Mouse (Mus musculus) intestine, embryonic 16.5 days (tissue): ENCODE results near the gene Armh1. TPM values are rescaled to one million over a fixed set of nuclear protein-coding genes. Genes with fewer than 3 reads are reported as not detected.

Experiments
- ATAC-seq: fragments of 200-750 bp; cut with Nextera tagmentation; 2 replicates; pipeline ENCODE4 v1.8.0; 2017; ENCODE audit warnings: moderate TSS enrichment, moderate library complexity
- H3K27ac ChIP-seq: fragments of 300-500 bp; sonication (generic); 2 replicates; pipeline ENCODE4 v1.5.1; 2014; ENCODE audit warnings: mild to moderate bottlenecking, low read length
- H3K27me3 ChIP-seq: fragments of 300-500 bp; sonication (generic); replicated peaks from 2 replicates; pipeline ENCODE4 v1.6.1; 2014; ENCODE audit warnings: low read length, control low read depth, mixed read lengths; ENCODE audit not compliant: control insufficient read depth, insufficient read depth
- H3K36me3 ChIP-seq: fragments of 300-500 bp; sonication (generic); 2 replicates; pipeline ENCODE4 v1.6.1; 2014; ENCODE audit warnings: low read length, control low read depth; ENCODE audit not compliant: control insufficient read depth, insufficient read depth
- H3K4me1 ChIP-seq: fragments of 300-500 bp; sonication (generic); 2 replicates; pipeline ENCODE4 v1.6.1; 2014; ENCODE audit warnings: low read length, control low read depth, mixed read lengths; ENCODE audit not compliant: control insufficient read depth, insufficient read depth
- H3K4me2 ChIP-seq: fragments of 300-500 bp; sonication (generic); 2 replicates; pipeline ENCODE4 v1.6.1; 2014; ENCODE audit warnings: low read depth, low read length, control low read depth
- H3K4me3 ChIP-seq: fragments of 300-500 bp; sonication (generic); 2 replicates; pipeline ENCODE4 v1.5.1; 2014; ENCODE audit warnings: mild to moderate bottlenecking, low read length
- H3K9ac ChIP-seq: fragments of 300-500 bp; sonication (generic); 2 replicates; pipeline ENCODE4 v1.6.1; 2014; ENCODE audit warnings: low read depth, low read length
- H3K9me3 ChIP-seq: fragments of 300-500 bp; sonication (generic); 2 replicates; pipeline ENCODE4 v1.6.1; 2016; ENCODE audit warnings: low read length, control low read depth; ENCODE audit not compliant: control insufficient read depth
- WGBS: fragments of 180-500 bp; shearing (Covaris S2); extraction: QIAGEN DNeasy Blood & Tissue Kit; methylation state at CpG from one replicate; pipeline ENCODE4 v1.1.7; 2014; 5-methylcytosine and 5-hydroxymethylcytosine counted together
- polyA plus RNA-seq: library from polyadenylated mRNA; unstranded; fragments of >200 nt; fragmentation: Nextera tagmentation; extraction: Ambion mirVana; gene quantifications from 2 replicates; pipeline ENCODE4 v1.2.1, GENCODE M21; 2015

The Armh1 gene
- polyA plus RNA-seq, 1 experiment from 2014 or later = 0.40 TPM

DNA sequence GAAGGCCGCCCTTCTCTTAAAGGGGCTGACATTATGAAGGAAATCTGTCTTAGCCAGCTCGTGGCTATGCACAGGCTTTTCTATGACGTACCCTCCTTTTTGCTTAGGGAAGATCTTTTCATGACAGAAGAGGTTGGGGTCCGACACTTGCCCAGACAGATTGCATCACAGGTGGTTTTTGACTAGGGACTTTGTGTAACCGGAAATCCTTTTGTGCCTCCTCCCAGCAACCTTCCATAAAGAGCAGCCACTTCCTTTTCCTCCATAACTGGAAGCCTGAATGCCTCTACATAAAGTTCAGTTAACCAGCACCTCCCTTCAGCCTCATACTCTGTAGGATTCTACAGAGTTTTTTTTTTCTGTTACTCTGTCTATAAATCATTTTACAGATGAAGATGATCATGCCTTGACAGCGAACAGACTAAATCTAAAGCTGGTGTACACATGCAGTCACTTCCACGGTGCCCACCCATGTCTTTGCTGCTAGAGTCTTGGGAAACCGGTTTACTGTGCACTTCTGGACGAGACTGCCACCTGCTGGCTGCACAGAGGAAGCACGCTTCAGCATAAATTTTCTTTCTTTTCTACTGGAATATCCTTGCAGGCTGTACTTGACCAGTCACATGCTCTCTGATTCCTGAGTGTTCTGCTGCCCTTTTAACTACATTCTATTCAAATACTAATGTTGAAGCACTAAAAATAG is 33.3 kb downstream of the Armh1 start:
- H3K4me3 ChIP-seq = no peak overlapping the region
- H3K27me3 ChIP-seq = no peaks in the 10 kb centered on the region
- H3K4me1 ChIP-seq = no peaks in the 10 kb centered on the region
- no peak overlapping the region for H3K27ac ChIP-seq
- no peaks in the 10 kb centered on the region for H3K9me3 ChIP-seq
- no peak overlapping the region for H3K4me2 ChIP-seq
- WGBS = 36% methylated on average over 10 of the region's 10 CpGs
- no peak overlapping the region for H3K9ac ChIP-seq
- ATAC-seq = peak; percentile 60; the same call in 1 of the 2 replicates
- no peaks in the 10 kb centered on the region for H3K36me3 ChIP-seq

GRCm38 (mm10) chr4:117217029-117217428 is 34.9 kb downstream of the Armh1 start:
- H3K4me2 ChIP-seq = no peak overlapping the region
- no peaks in the 10 kb centered on the region for H3K9me3 ChIP-seq
- no peak overlapping the region for H3K27ac ChIP-seq
- H3K9ac ChIP-seq = no peak overlapping the region
- no peaks in the 10 kb centered on the region for H3K36me3 ChIP-seq
- WGBS = 48% methylated on average over 5 of the region's 5 CpGs
- ATAC-seq = no peak
- H3K27me3 ChIP-seq = no peaks in the 10 kb centered on the region
- H3K4me3 ChIP-seq = no peak overlapping the region
- no peaks in the 10 kb centered on the region for H3K4me1 ChIP-seq

- Histone ChIP-seq H3K9me3 (no peaks in the 10 kb centered on the region), H3K9ac (no peak overlapping the region), H3K36me3 (no peaks in the 10 kb centered on the region), H3K27ac (no peak overlapping the region), H3K4me3 (no peak overlapping the region), H3K4me1 (no peaks in the 10 kb centered on the region), H3K27me3 (no peaks in the 10 kb centered on the region), H3K4me2 (no peak overlapping the region)
- WGBS = 88% methylated on average over 6 of the region's 6 CpGs
- ATAC-seq = no peak
These were observed 37.7 kb downstream of the Armh1 start for GRCm38 (mm10) chr4:117214250-117214649.

- ATAC-seq = peak; percentile 84
- H3K4me1 ChIP-seq = no peaks in the 10 kb centered on the region
- no peak overlapping the region for H3K27ac ChIP-seq
- H3K4me3 ChIP-seq = no peak overlapping the region
- no peaks in the 10 kb centered on the region for H3K9me3 ChIP-seq
- H3K4me2 ChIP-seq = no peak overlapping the region
- H3K27me3 ChIP-seq = no peaks in the 10 kb centered on the region
- WGBS = 7% methylated on average over 20 of the region's 20 CpGs
- H3K9ac ChIP-seq = no peak overlapping the region
- H3K36me3 ChIP-seq = no peaks in the 10 kb centered on the region
These were observed 41.5 kb downstream of the Armh1 start for GRCm38 (mm10) chr4:117210147-117211074.

DNA sequence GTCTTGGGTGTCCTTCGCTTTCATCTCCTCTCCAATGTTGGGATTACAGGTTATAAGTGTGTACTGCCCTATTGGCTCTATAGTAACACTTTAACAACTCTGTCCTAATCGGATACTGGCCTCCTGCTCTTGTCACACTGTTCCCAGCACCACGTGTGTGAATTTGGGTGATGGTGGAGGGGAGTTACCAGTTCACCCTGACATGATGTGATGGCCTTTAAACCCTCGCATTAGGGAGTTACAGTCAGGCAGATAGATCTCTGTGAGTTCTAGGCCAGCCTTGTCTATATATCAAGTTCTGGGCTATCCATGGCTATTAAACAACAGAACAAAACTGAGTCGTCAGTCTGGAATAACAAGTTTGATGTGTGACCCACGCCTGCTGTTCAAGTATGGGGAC is 42.3 kb downstream of the Armh1 start:
- no peaks in the 10 kb centered on the region for H3K9me3 ChIP-seq
- WGBS = 80% methylated on average over 6 of the region's 6 CpGs
- ATAC-seq = no peak

DNA sequence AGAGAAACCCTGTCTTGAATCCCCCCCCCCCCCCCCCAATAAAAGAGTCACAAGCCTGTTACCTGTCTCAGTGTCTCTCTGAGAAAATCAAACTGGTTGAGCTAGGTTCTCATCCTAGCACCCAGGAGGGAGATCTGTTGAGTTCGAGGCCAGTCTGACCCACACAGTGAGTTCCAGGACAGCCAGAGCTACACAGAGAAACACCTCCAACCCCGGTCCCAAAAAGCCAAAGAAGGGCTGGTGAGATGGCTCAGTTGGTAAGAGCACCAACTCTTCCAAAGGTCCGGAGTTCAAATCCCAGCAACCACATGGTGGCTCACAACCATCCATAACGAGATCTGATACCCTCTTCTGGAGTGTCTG is 49.0 kb downstream of the Armh1 start:
- H3K4me1 ChIP-seq = no peaks in the 10 kb centered on the region
- peak overlapping the region; percentile 60; the same call in 1 of the 2 replicates for H3K4me2 ChIP-seq
- H3K27ac ChIP-seq = peak overlapping the region; percentile 71
- H3K36me3 ChIP-seq = no peaks in the 10 kb centered on the region
- no peak overlapping the region for H3K4me3 ChIP-seq
- H3K27me3 ChIP-seq = no peaks in the 10 kb centered on the region
- no peaks in the 10 kb centered on the region for H3K9me3 ChIP-seq
- no peak; the same call in 1 of the 2 replicates for ATAC-seq
- 0 out of 2 replicates have a peak overlapping the region, but pooled peaks have one; percentile 62 for H3K9ac ChIP-seq
- WGBS = 61% methylated on average over 4 of the region's 4 CpGs

More for the DNA sequence above, 42.3 kb downstream of the Armh1 start:
- Histone ChIP-seq H3K9ac (no peak overlapping the region), H3K27ac (no peak overlapping the region), H3K4me2 (no peak overlapping the region), H3K4me3 (no peak overlapping the region), H3K36me3 (no peaks in the 10 kb centered on the region), H3K4me1 (no peaks in the 10 kb centered on the region), H3K27me3 (no peaks in the 10 kb centered on the region)

- 1% methylated on average over 25 of the region's 25 CpGs for WGBS
- Histone ChIP-seq H3K4me1 (no peaks in the 10 kb centered on the region), H3K27me3 (no peaks in the 10 kb centered on the region), H3K36me3 (no peaks in the 10 kb centered on the region), H3K9ac (peak overlapping the region; percentile 62), H3K27ac (peak overlapping the region; percentile 71), H3K4me3 (peak overlapping the region; percentile 36), H3K4me2 (peak overlapping the region; percentile 60), H3K9me3 (no peaks in the 10 kb centered on the region)
- peak; percentile 93 for ATAC-seq
These were observed 49.6 kb downstream of the Armh1 start for GRCm38 (mm10) chr4:117202046-117202991.

GRCm38 (mm10) chr4:117191804-117192203 is 60.1 kb downstream of the Armh1 start:
- ATAC-seq = no peak
- Histone ChIP-seq H3K9me3 (no peaks in the 10 kb centered on the region), H3K4me1 (peaks cover 2% of the 10 kb centered on the region; the same call in 1 of the 2 replicates), H3K4me3 (no peak overlapping the region), H3K9ac (no peak overlapping the region), H3K27ac (no peak overlapping the region), H3K27me3 (no peaks in the 10 kb centered on the region), H3K4me2 (no peak overlapping the region), H3K36me3 (no peaks in the 10 kb centered on the region)
- WGBS = 95% methylated on average over 14 of the region's 14 CpGs
